Mouse (Mus musculus): Measurements from ENCODE around the gene Klhl26. TPM values are rescaled to one million over a fixed set of nuclear protein-coding genes. Genes with fewer than 3 reads are reported as not detected.

Klhl26 gene
- total RNA-seq, 2 experiments from 2014 or later = 40.3 to 44.2 TPM

DNA sequence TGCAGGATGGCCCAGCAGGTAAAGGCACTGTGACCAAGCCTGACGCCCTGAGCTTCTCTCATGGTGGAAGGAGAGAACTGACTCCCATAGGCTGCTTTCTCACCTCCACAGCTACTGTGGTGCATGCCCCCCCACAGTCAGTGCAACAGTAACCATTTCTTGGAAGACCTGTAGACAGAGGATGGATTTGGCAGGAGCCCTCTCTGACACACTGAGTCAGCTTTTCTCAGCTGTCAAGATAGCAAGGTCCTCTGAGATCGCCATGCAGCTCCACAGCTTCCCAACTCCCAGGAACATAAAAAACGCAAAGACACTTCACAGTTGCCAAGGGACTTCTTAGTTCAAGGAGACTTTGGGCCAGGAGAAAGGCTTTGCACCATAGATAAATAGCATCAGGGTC lies 18.3 kb downstream of the Klhl26 start:
- no peak for DNase-seq (ENCODE audit: low spot score in 2 of 2)
- intact Hi-C loops (cut with DNase I) = no loop called here

- intact Hi-C loops (cut with DNase I) = no loop called here
- no peak for DNase-seq (ENCODE audit: low spot score in 2 of 2)
Measured at GRCm38 (mm10) chr8:70457882-70458281, 18.9 kb downstream of the Klhl26 start.

GRCm38 (mm10) chr8:70456996-70457395 lies 19.8 kb downstream of the Klhl26 start:
- intact Hi-C loops (cut with DNase I) = no loop called here

DNA sequence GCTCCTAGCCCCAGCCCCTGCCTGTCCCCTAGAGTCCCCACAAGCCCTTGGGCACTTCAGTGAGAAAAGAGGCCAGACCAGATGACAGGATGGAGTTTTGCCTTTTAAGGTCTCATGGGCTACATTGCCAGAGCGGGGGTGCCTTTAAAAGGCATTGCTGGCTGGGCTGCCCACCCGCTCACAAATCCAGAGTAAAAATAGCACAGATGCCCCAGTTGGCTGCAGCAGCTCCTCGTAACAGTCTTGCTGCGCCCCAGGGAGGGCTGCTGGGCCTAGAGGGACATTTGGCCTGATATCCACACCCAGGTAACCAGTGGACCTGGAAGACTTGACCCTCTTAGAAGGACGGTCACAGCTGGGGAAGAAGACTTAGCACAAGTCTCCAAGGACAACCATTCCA lies 22.9 kb downstream of the Klhl26 start:
- peak in 1 of 2 experiments; percentile 85 for DNase-seq (ENCODE audit: low spot score in 2 of 2)
- intact Hi-C loops (cut with DNase I) = loop anchor here (5.0 kb wide), 1 partner anchor 37 kb away; no protein-coding TSS in a partner anchor

More at GRCm38 (mm10) chr8:70456996-70457395, 19.8 kb downstream of the Klhl26 start:
- DNase-seq (ENCODE audit: low spot score in 2 of 2) = no peak

DNA sequence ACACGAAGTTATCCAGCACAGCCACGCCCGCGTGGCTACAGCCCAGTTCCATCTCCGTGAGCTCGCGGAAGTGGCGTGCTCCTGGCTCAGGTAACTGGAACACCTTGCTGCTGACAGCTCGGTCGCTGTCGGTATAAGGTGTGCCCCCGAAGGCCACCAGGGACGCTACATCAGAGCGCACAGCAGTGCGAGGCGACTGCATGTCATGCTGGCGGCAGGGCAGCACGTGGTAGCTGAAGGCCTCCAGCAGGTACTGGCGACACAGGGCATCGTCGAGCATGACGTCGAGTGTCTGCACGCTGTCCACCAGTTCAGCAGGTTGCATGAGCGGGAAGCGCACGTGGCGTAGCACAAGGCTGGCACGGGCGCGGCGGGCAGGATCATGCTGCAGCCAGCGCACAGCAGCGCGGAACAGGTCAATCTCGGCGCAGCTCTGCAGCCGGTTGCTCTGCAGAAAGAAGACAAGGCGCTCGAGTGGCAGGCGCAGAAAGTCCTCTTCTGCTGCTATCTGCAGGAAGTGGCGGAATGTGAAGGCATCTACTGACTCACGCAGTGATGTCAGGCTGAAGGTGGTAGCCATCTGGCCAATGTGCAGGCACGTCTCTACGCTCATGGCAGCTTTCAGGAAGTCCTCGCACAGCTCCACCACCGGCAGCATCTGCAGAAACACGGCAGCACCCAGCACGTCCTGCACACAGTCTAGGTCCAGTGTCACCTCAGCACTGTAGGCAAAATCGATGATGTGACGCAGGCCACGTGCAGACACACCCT lies 24.4 kb downstream of the Klhl26 start:
- intact Hi-C loops (cut with DNase I) = loop anchor here (5.0 kb wide), 1 partner anchor 35 kb away; no protein-coding TSS in a partner anchor
- peak in 1 of 2 experiments; percentile 82 for DNase-seq (ENCODE audit: low spot score in 2 of 2)

GRCm38 (mm10) chr8:70447639-70448420 lies 28.9 kb downstream of the Klhl26 start:
- intact Hi-C loops (cut with DNase I) = no loop called here
- peak in 1 of 2 experiments; percentile 56 for DNase-seq (ENCODE audit: low spot score in 2 of 2)

DNA sequence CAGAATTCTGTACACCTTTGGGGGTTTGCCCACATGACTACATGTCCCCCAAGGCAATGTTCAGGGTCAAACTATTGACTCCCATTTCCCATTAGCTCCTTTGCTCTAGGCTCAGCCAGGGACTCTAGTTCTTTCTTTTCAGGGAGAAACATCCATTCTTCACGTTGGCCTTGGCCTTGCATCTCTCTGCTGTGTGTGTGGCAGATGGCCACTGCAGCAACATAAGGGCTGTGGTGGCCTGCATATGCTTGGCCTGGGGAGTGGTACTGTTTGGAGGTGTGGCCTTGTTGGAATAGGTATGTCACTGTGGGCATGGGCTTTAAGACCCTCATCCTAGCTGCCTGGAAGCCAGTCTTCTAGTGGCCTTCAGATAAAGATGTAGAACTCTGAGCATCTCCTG lies 30.8 kb downstream of the Klhl26 start:
- intact Hi-C loops (cut with DNase I) = no loop called here
- DNase-seq (ENCODE audit: low spot score in 2 of 2) = no peak

- intact Hi-C loops (cut with DNase I) = no loop called here
- no peak for DNase-seq (ENCODE audit: low spot score in 2 of 2)
Measured at GRCm38 (mm10) chr8:70443326-70443725, 33.4 kb downstream of the Klhl26 start.

GRCm38 (mm10) chr8:70441565-70441964 lies 35.2 kb downstream of the Klhl26 start:
- intact Hi-C loops (cut with DNase I) = no loop called here
- no peak for DNase-seq (ENCODE audit: low spot score in 2 of 2)

GRCm38 (mm10) chr8:70440246-70440645 lies 36.5 kb downstream of the Klhl26 start:
- intact Hi-C loops (cut with DNase I) = no loop called here
- no peak for DNase-seq (ENCODE audit: low spot score in 2 of 2)

- DNase-seq (ENCODE audit: low spot score in 2 of 2) = no peak
- intact Hi-C loops (cut with DNase I) = loop anchor here (1.0 kb wide), 1 partner anchor 22 kb away; no protein-coding TSS in a partner anchor
Measured at GRCm38 (mm10) chr8:70439848-70440179, 37.0 kb downstream of the Klhl26 start.

- intact Hi-C loops (cut with DNase I) = loop anchor here (1.0 kb wide), 1 partner anchor 21 kb away; no protein-coding TSS in a partner anchor
- DNase-seq (ENCODE audit: low spot score in 2 of 2) = peak; percentile 96
Measured at GRCm38 (mm10) chr8:70439055-70439847, 37.5 kb downstream of the Klhl26 start, which contains the start of gene Crtc1. Gene Crtc1, minus strand, starts transcription at chr8:70439579.

- intact Hi-C loops (cut with DNase I) = no loop called here
- no peak for DNase-seq (ENCODE audit: low spot score in 2 of 2)
Measured at GRCm38 (mm10) chr8:70438423-70438822, 38.3 kb downstream of the Klhl26 start.

DNA sequence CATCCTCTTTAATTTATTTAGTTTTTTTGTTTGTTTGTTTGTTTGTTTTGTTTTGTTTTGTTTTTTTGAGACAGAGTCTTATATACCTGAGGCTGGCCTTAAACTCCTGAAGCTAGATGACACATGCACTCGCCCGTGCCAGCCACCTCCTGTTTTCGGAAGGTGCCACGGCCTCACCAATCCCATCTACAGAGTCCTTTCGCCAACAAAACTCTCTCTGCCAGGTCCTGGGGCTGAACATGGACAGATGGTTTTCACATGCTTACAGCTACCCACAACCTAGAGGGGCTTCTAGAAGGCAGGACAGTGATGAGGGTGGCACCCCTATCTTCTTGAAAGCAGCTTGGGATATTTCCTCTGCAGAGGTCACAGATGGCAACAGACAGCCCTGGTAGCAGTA lies 41.6 kb downstream of the Klhl26 start:
- intact Hi-C loops (cut with DNase I) = no loop called here

GRCm38 (mm10) chr8:70432991-70433536 lies 43.7 kb downstream of the Klhl26 start:
- intact Hi-C loops (cut with DNase I) = no loop called here
- no peak for DNase-seq (ENCODE audit: low spot score in 2 of 2)

More for the DNA sequence above, 41.6 kb downstream of the Klhl26 start:
- no peak for DNase-seq (ENCODE audit: low spot score in 2 of 2)

- no peak for DNase-seq (ENCODE audit: low spot score in 2 of 2)
- intact Hi-C loops (cut with DNase I) = no loop called here
Measured at GRCm38 (mm10) chr8:70431213-70431612, 45.6 kb downstream of the Klhl26 start.

DNA sequence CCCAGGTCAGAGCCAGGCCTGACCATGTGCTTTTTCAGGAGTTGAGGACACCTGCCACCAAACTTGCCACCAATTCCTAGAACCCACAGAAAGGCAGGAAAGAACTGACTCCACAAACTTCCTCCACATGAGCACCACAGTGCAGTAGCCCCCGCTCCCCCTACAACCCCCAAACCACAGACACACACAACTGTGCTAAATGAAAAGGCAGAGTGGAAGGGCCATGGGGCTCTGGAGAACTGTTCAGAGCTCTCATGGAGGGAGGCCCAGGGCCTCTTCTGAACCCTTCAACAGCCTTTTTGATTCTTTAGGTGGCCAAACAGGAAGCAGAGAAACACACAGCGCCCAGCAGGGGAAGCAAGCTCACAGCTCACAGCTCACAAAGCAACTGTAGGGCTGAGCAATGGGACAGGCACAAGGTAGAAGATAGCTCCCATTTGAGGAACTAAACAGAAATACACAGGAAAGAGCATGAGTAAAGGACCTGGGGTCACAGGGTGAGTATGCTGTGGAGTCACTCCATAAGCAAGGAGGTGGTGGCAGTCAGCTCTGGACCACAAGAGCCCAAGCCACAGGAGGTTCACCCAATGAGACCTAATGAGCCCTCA lies 50.4 kb downstream of the Klhl26 start:
- intact Hi-C loops (cut with DNase I) = no loop called here
- no peak for DNase-seq (ENCODE audit: low spot score in 2 of 2)

DNA sequence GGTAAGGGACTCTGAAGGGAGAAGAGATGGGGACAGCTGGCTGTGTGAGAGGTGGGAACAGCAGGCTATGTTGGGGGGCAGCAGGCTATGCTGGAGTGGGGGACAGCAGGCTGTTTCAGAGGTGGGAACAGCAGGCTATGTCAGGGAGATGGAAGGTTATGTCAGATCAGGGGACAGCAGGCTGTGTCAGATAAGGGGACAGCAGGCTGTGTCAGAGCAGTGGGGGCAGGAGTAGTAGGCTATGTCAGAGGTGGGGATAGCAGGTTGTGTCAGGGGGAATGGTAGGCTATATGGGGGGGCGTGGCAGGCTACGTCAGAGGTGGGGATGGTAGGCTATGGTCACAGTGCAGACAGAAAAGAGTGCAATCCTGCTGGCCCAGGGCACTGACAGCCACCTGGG lies 54.0 kb downstream of the Klhl26 start:
- intact Hi-C loops (cut with DNase I) = no loop called here
- DNase-seq (ENCODE audit: low spot score in 2 of 2) = no peak

Data from left cerebral cortex, postnatal 25 days (tissue).